Mouse (Mus musculus) CD4-positive, CD25-positive, alpha-beta regulatory T cell (primary cell): ENCODE results near the gene Usp4. TPM values are rescaled to one million over a fixed set of nuclear protein-coding genes. Genes with fewer than 3 reads are reported as not detected.

Experiments
- polyA plus RNA-seq: library from polyadenylated mRNA; unstranded; fragments of 100-300 nt; shearing (Covaris generic); gene quantifications from one replicate; pipeline ENCODE4 v1.2.1, GENCODE M21; 2017

Gene Usp4
- polyA plus RNA-seq, result 145 TPM

DNA sequence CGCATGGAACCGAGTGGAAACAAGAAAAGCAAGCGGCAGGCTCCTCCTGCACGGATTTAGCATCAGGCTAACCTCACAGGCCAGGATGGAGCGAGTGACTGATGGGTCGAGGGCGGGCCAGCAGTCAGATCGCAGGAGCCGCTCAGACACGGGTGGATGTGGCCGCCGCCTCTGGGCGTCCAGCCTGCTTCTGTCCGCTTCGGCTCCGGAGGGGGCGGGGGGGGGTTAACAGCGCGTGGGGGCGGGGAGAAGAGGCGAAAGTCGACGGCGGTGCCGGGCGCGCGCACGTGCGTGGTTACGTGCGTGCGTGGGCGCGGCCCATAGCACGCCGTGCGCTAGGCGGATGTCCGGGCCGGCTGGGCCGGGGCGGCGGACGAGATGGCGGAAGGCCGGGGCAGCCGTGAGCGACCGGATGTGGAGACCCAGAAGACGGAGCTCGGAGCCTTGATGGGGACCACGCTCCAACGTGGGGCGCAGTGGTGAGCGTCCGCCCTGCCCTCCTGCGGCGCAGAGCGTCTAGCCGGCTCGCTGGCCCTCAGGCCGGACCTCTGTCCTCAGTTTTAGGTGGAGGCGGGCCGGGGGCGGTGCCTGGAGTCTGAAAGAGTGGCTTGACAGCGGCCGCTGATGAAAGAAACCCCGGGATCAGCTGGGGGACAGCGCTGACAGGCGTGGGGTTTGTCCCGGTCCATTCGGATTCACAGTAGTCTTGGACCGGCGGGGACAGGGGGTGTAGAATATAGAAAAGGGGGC is at the start of gene Usp4:
Gene Usp4 (plus strand): TSS at position 314 of the 750 bp plus-strand sequence.

DNA sequence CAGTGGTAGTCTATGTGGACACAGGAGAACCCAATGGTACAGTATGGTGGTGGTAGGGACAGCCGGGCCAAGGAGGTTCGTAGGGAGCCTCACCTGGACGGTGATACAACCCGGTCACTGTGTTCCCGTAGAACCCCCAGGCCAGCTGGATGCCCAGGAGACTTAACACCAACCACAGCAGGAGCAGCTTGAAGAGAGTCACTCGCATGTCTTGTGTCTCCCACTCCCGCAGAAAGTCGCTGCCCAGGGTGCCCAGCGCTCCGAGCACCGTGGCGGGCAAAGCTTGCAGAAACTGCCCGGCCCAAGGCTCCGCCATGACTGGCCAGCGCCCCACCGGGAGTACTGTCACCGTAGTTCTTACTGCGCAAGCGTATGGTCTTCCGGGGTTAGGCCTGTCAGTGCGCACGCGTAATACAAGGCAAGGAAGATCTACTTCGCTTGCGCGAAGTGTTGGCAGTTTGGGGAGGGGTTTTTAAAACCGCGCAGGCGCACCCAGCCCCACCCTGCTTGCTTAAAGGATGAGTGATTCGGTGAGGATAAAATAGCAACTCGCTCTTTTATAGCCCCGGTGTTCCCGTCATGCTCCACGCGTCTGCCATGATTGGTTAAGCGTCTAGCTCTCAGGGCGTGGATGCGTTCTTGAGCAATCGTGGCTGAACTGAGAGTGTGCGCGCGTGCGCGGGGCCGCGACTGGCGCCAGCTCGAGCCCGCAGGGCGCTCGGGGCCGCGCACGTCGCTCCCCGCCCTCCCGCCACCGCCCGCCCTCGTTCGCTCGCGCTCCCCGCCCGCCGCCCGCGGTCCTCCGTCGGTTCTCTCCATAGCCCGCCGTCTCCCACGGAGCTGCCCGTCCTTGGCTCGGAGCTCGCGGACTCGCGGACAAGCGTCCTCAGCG is 41.8 kb upstream of the Usp4 start, which contains the start of the genes Rhoa and Tcta:
Gene Rhoa (plus strand): TSS at position 501 of the 892 bp plus-strand sequence.
Gene Tcta (minus strand): TSS at position 532 of the 892 bp plus-strand sequence.

DNA sequence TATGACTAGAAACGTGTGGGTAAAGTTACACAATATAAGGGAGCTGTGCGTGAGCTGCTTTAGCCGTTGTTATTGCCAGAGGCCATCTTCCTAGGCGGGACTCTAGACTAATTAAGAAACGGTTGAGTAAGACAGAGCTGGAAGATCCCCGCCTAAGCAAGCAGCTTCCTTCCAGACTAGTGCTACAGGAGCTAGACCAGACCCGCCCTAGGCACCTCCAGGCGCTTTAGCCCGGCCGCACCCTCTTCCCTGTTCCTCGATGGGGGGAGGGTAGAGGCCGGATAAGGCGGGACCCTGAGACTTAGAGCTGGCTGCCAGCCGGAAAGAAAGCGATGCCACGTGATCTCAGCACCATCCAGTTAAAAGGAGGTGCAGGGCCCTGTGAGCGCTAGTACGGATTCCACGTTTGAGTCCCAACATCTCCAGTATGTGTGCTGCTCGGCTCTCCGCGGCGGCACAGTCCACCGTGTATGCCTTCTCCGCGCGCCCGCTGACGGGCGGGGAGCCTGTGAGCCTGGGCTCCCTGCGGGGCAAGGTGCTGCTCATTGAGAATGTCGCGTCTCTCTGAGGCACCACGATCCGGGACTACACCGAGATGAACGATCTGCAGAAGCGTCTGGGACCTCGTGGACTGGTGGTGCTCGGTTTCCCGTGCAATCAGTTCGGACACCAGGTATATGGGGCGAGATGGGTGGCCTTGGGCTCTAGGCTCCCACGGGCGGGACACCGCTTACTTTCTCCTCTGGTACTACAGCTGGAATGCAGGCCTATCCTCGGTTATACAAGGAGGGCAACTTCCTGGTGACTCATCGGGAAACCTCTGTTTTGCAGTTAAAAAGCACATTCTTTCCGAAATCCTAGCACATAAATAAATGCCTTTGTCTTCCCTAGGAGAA is 8.5 kb upstream of the Usp4 start, which contains the start of gene Gpx1:
Gene Gpx1 (plus strand): TSS at position 18 of the 896 bp plus-strand sequence.

DNA sequence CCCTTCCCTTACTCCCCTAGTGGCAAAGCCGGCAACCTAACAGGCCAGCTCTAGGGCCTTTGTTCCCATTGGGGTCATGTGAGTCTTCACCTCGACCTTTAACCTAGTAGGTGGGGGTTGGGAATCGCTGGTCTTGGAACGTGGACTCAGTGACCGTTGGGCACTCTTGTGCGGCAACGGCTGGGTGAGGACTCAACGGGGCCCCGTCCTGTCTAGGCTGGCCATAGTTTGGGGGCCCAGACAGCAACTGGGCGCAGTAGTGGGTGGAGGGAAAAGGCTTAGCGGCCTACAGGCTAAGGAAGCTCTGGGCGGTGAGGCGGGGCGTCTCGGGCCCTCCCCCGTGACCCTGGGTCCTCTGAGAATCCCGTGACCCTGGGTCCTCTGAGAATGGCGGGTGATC is 45.0 kb downstream of the Usp4 start, which contains the start of gene 1700102P08Rik:
Gene 1700102P08Rik (plus strand): TSS at position 130 of the 400 bp plus-strand sequence.

DNA sequence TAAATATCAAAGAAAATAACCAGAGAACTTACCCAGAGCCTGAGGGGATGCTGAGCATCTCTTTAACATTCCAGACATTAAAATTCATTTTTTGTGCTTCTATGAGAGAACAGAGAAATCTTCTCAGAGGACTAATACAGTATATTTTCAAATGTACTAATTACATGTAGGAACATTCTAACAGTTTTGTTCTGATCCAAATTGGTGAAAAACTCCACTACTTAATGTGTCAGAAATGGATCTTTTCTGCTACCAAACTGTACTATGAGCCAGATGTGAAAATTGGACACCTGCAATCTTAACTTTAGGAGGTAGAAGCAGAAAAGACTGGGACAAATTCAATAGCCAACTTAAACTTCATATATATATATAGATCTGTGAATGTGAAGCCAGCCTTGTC is 80.7 kb downstream of the Usp4 start, which contains the start of gene Ccdc36:
Gene Ccdc36 (minus strand): TSS at position 101 of the 400 bp plus-strand sequence.

DNA sequence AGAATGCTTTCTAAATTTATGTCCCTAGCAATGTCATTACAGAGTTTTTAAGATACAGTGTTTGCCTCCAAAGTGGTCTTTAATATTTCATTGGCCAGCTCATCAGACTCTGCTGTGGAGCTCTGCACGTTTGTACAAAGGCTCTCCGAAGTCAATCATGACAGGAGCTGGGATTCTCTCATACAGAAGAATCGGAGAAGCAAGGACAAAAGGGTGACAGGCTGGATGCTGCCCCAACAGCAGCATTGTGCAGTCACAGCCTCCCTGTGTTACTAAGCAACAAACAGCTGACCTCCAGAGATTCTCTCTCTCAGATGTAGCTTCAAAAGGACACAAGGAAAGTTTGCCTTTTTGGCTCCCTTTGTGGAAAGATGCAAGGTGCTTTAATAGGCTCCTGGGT is 88.5 kb downstream of the Usp4 start, which contains the start of gene BC048562:
Gene BC048562 (plus strand): TSS at position 301 of the 400 bp plus-strand sequence.

Other genes with a start within 250 kb of the Usp4 start
- gene Bsn, start 157.5 kb upstream of the Usp4 start, polyA plus RNA-seq, result 0.56 TPM
- gene Dag1, start 83.9 kb upstream of the Usp4 start, polyA plus RNA-seq, result 21.4 TPM
- 2.1 TPM for gene Nicn1, start 57.4 kb upstream of the Usp4 start, polyA plus RNA-seq
- gene Amt, start 51.0 kb upstream of the Usp4 start, polyA plus RNA-seq, result 0.48 TPM
- gene Rhoa, start 41.7 kb upstream of the Usp4 start, polyA plus RNA-seq, result 433 TPM
- 24.7 TPM for gene Tcta, start 41.7 kb upstream of the Usp4 start, polyA plus RNA-seq
- 563 TPM for gene Gpx1, start 8.9 kb upstream of the Usp4 start, polyA plus RNA-seq
- gene 1700102P08Rik, start 45.0 kb downstream of the Usp4 start, polyA plus RNA-seq, result 2.2 TPM
- gene Ccdc36, start 80.6 kb downstream of the Usp4 start, polyA plus RNA-seq, result 0.08 TPM
- not detected for gene BC048562, start 88.6 kb downstream of the Usp4 start, polyA plus RNA-seq
- 45.2 TPM for gene Ccdc71, start 112.7 kb downstream of the Usp4 start, polyA plus RNA-seq
- gene Klhdc8b, start 113.7 kb downstream of the Usp4 start, polyA plus RNA-seq, result 10.2 TPM
- 0.48 TPM for gene Lamb2, start 131.9 kb downstream of the Usp4 start, polyA plus RNA-seq
- gene Usp19, start 142.7 kb downstream of the Usp4 start, polyA plus RNA-seq, result 133 TPM
- 92.7 TPM for gene Qars, start 159.9 kb downstream of the Usp4 start, polyA plus RNA-seq
- gene Qrich1, start 169.0 kb downstream of the Usp4 start, polyA plus RNA-seq, result 159 TPM
- 85.3 TPM for gene Impdh2, start 212.4 kb downstream of the Usp4 start, polyA plus RNA-seq
- gene Ndufaf3, start 219.6 kb downstream of the Usp4 start, polyA plus RNA-seq, result 69.2 TPM
- gene Dalrd3, start 222.0 kb downstream of the Usp4 start, polyA plus RNA-seq, result 122 TPM
- gene Wdr6, start 230.9 kb downstream of the Usp4 start, polyA plus RNA-seq, result 84.4 TPM
- 16.1 TPM for gene P4htm, start 249.8 kb downstream of the Usp4 start, polyA plus RNA-seq